Mouse (Mus musculus): ENCODE measurements around the gene Itpr2. TPM values are rescaled to one million over a fixed set of nuclear protein-coding genes. Genes with fewer than 3 reads are reported as not detected.

Gene Itpr2
- total and polyA plus RNA-seq, 3 experiments = 2.3 to 46.0 (median 37.6) TPM

- no peak for DNase-seq (ENCODE audit: low spot score)
- H3K27me3 ChIP-seq (ENCODE audit: insufficient read depth, low read length) = no peaks in the 10 kb centered on the region
- H3K4me3 ChIP-seq (ENCODE audit: low read depth, low read length) = no peak overlapping the region
- no peak for ATAC-seq (ENCODE audit: extremely low read depth, insufficient number of reproducible peaks, low FRiP score, poor library complexity, severe bottlenecking)
- TF ChIP-seq POLR2AphosphoS5 (IDR thresholded peaks at IDR 0.05; ENCODE audit: insufficient replicate concordance, low read depth, low read length) (no peak), CTCF (IDR thresholded peaks at IDR 0.05; ENCODE audit: low read depth, low read length) (no peak), GATA1 (IDR thresholded peaks at IDR 0.05; ENCODE audit: borderline replicate concordance, low read length) (no peak), GATA2 (IDR thresholded peaks at IDR 0.05; ENCODE audit: borderline replicate concordance, low read depth, low read length) (no peak), TAL1 (conservative IDR thresholded peaks at IDR 0.05; ENCODE audit: low read depth, low read length) (no peak)
- H3K36me3 ChIP-seq (replicated peaks) = no peaks in the 10 kb centered on the region
- H3K4me1 ChIP-seq (ENCODE audit: insufficient read depth, low read depth, low read length) = 0 out of 2 replicates have a peak, but pooled peaks cover 4% of the 10 kb centered on the region
- 0 out of 2 replicates have a peak, but pooled peaks cover 3% of the 10 kb centered on the region for H3K9me3 ChIP-seq (replicated peaks)
Observed at GRCm38 (mm10) chr6:146254216-146254820, 247.7 kb downstream of the Itpr2 start.

DNA sequence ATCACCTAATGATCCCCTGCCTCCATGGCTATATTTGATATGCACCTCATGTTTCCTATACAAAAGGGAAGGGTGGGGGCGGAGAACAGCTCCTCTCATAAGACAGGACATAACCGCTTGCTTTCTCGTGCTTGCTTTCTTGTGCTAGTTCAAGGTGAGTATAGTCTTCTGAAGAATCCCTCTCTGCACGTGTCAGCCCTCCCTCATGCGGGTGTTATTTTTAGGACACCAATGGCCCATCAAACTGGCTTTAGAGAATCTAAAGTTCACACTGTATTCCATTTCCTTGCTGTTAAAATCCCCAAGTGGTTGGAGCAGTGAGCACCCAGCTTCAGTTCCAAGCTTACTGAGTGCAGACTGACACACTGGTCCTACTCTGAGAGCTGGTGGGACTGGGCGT is 252.9 kb downstream of the Itpr2 start:
- H3K4me3 ChIP-seq (ENCODE audit: low read depth, low read length) = no peak overlapping the region
- H3K27me3 ChIP-seq (ENCODE audit: insufficient read depth, low read length) = no peaks in the 10 kb centered on the region
- TF ChIP-seq CTCF (IDR thresholded peaks at IDR 0.05; ENCODE audit: low read depth, low read length) = no peak
- no peak for TF ChIP-seq TAL1 (conservative IDR thresholded peaks at IDR 0.05; ENCODE audit: low read depth, low read length)
- TF ChIP-seq GATA1 (IDR thresholded peaks at IDR 0.05; ENCODE audit: borderline replicate concordance, low read length) = no peak
- TF ChIP-seq POLR2AphosphoS5 (IDR thresholded peaks at IDR 0.05; ENCODE audit: insufficient replicate concordance, low read depth, low read length) = no peak
- TF ChIP-seq GATA2 (IDR thresholded peaks at IDR 0.05; ENCODE audit: borderline replicate concordance, low read depth, low read length) = no peak
- no peaks in the 10 kb centered on the region for H3K36me3 ChIP-seq (replicated peaks)
- H3K9me3 ChIP-seq (replicated peaks) = 0 out of 2 replicates have a peak, but pooled peaks cover 3% of the 10 kb centered on the region
- ATAC-seq (ENCODE audit: extremely low read depth, insufficient number of reproducible peaks, low FRiP score, poor library complexity, severe bottlenecking) = no peak
- DNase-seq (ENCODE audit: low spot score) = no peak
- H3K4me1 ChIP-seq (ENCODE audit: insufficient read depth, low read depth, low read length) = no peaks in the 10 kb centered on the region

DNA sequence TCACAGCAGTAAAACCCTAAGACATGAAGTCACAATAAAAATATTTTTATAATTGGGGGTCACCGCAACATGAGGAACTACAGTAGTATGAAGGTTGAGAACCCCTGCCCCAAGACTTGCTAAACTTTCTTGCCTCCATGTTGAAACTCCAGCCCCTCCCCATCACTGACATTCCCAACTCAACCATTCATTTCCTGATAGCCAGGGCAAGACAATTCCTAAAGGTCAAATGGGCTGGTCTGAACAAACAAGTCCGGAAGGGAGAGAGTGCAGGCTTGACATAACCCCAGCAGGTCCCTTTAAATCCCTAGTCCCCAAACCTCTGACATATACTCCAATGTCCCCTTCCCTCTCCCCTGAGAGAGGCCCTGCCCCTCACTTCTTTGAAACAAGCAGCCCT is 253.7 kb downstream of the Itpr2 start:
- H3K36me3 ChIP-seq (replicated peaks) = no peaks in the 10 kb centered on the region
- no peak overlapping the region for H3K4me3 ChIP-seq (ENCODE audit: low read depth, low read length)
- H3K9me3 ChIP-seq (replicated peaks) = 0 out of 2 replicates have a peak, but pooled peaks cover 3% of the 10 kb centered on the region
- no peak for DNase-seq (ENCODE audit: low spot score)
- ATAC-seq (ENCODE audit: extremely low read depth, insufficient number of reproducible peaks, low FRiP score, poor library complexity, severe bottlenecking) = no peak
- no peaks in the 10 kb centered on the region for H3K4me1 ChIP-seq (ENCODE audit: insufficient read depth, low read depth, low read length)
- TF ChIP-seq TAL1 (conservative IDR thresholded peaks at IDR 0.05; ENCODE audit: low read depth, low read length) = no peak
- TF ChIP-seq GATA2 (IDR thresholded peaks at IDR 0.05; ENCODE audit: borderline replicate concordance, low read depth, low read length) = no peak
- TF ChIP-seq GATA1 (IDR thresholded peaks at IDR 0.05; ENCODE audit: borderline replicate concordance, low read length) = no peak
- TF ChIP-seq CTCF (IDR thresholded peaks at IDR 0.05; ENCODE audit: low read depth, low read length) = no peak
- TF ChIP-seq POLR2AphosphoS5 (IDR thresholded peaks at IDR 0.05; ENCODE audit: insufficient replicate concordance, low read depth, low read length) = no peak
- no peaks in the 10 kb centered on the region for H3K27me3 ChIP-seq (ENCODE audit: insufficient read depth, low read length)

GRCm38 (mm10) chr6:146247906-146248305 is 254.1 kb downstream of the Itpr2 start:
- ATAC-seq (ENCODE audit: extremely low read depth, insufficient number of reproducible peaks, low FRiP score, poor library complexity, severe bottlenecking) = no peak
- TF ChIP-seq CTCF (IDR thresholded peaks at IDR 0.05; ENCODE audit: low read depth, low read length) (no peak), TAL1 (conservative IDR thresholded peaks at IDR 0.05; ENCODE audit: low read depth, low read length) (no peak), POLR2AphosphoS5 (IDR thresholded peaks at IDR 0.05; ENCODE audit: insufficient replicate concordance, low read depth, low read length) (no peak), GATA1 (IDR thresholded peaks at IDR 0.05; ENCODE audit: borderline replicate concordance, low read length) (no peak), GATA2 (IDR thresholded peaks at IDR 0.05; ENCODE audit: borderline replicate concordance, low read depth, low read length) (no peak)
- no peak for DNase-seq (ENCODE audit: low spot score)
- no peaks in the 10 kb centered on the region for H3K36me3 ChIP-seq (replicated peaks)
- H3K4me3 ChIP-seq (ENCODE audit: low read depth, low read length) = no peak overlapping the region
- H3K27me3 ChIP-seq (ENCODE audit: insufficient read depth, low read length) = no peaks in the 10 kb centered on the region
- H3K4me1 ChIP-seq (ENCODE audit: insufficient read depth, low read depth, low read length) = no peaks in the 10 kb centered on the region
- 0 out of 2 replicates have a peak, but pooled peaks cover 3% of the 10 kb centered on the region for H3K9me3 ChIP-seq (replicated peaks)

GRCm38 (mm10) chr6:146246368-146246767 is 255.7 kb downstream of the Itpr2 start:
- no peak for DNase-seq (ENCODE audit: low spot score)
- no peak for TF ChIP-seq POLR2AphosphoS5 (IDR thresholded peaks at IDR 0.05; ENCODE audit: insufficient replicate concordance, low read depth, low read length)
- no peak for TF ChIP-seq GATA1 (IDR thresholded peaks at IDR 0.05; ENCODE audit: borderline replicate concordance, low read length)
- no peak for TF ChIP-seq TAL1 (conservative IDR thresholded peaks at IDR 0.05; ENCODE audit: low read depth, low read length)
- TF ChIP-seq CTCF (IDR thresholded peaks at IDR 0.05; ENCODE audit: low read depth, low read length) = no peak
- no peak for TF ChIP-seq GATA2 (IDR thresholded peaks at IDR 0.05; ENCODE audit: borderline replicate concordance, low read depth, low read length)
- H3K9me3 ChIP-seq (replicated peaks) = 0 out of 2 replicates have a peak, but pooled peaks cover 2% of the 10 kb centered on the region
- no peaks in the 10 kb centered on the region for H3K36me3 ChIP-seq (replicated peaks)
- no peak for ATAC-seq (ENCODE audit: extremely low read depth, insufficient number of reproducible peaks, low FRiP score, poor library complexity, severe bottlenecking)
- no peak overlapping the region for H3K4me3 ChIP-seq (ENCODE audit: low read depth, low read length)
- H3K4me1 ChIP-seq (ENCODE audit: insufficient read depth, low read depth, low read length) = no peaks in the 10 kb centered on the region
- H3K27me3 ChIP-seq (ENCODE audit: insufficient read depth, low read length) = no peaks in the 10 kb centered on the region

GRCm38 (mm10) chr6:146245888-146246287 is 256.1 kb downstream of the Itpr2 start:
- no peak for TF ChIP-seq TAL1 (conservative IDR thresholded peaks at IDR 0.05; ENCODE audit: low read depth, low read length)
- no peak for TF ChIP-seq GATA1 (IDR thresholded peaks at IDR 0.05; ENCODE audit: borderline replicate concordance, low read length)
- TF ChIP-seq POLR2AphosphoS5 (IDR thresholded peaks at IDR 0.05; ENCODE audit: insufficient replicate concordance, low read depth, low read length) = no peak
- TF ChIP-seq GATA2 (IDR thresholded peaks at IDR 0.05; ENCODE audit: borderline replicate concordance, low read depth, low read length) = no peak
- TF ChIP-seq CTCF (IDR thresholded peaks at IDR 0.05; ENCODE audit: low read depth, low read length) = no peak
- Histone ChIP-seq H3K4me3 (ENCODE audit: low read depth, low read length) (no peak overlapping the region), H3K9me3 (replicated peaks) (no peaks in the 10 kb centered on the region), H3K4me1 (ENCODE audit: insufficient read depth, low read depth, low read length) (no peaks in the 10 kb centered on the region), H3K36me3 (replicated peaks) (no peaks in the 10 kb centered on the region), H3K27me3 (ENCODE audit: insufficient read depth, low read length) (no peaks in the 10 kb centered on the region)
- DNase-seq (ENCODE audit: low spot score) = no peak
- ATAC-seq (ENCODE audit: extremely low read depth, insufficient number of reproducible peaks, low FRiP score, poor library complexity, severe bottlenecking) = no peak

Measured in G1E (cell line).